Mouse (Mus musculus): ENCODE data around the gene Olfr448.

The Olfr448 gene

GRCm38 (mm10) chr6:42890141-42890540 is at the start of gene Olfr448:
TSS of gene Olfr448 (plus strand) at chr6:42890441.
- DNase-seq, result no peak

GRCm38 (mm10) chr6:42860222-42860819 is 29.9 kb upstream of the Olfr448 start:
- DNase-seq, result peak in 1 of 2 experiments; percentile 53

GRCm38 (mm10) chr6:42869695-42870094 is 20.5 kb upstream of the Olfr448 start:
- DNase-seq, result no peak

GRCm38 (mm10) chr6:42876323-42876722 is 13.9 kb upstream of the Olfr448 start:
- DNase-seq, result no peak

GRCm38 (mm10) chr6:42900345-42900744 is 10.1 kb downstream of the Olfr448 start:
- no peak for DNase-seq

GRCm38 (mm10) chr6:42908578-42908977 is 18.3 kb downstream of the Olfr448 start, which contains the start of gene Olfr447:
TSS of gene Olfr447 (plus strand) at chr6:42908878.
- DNase-seq, result no peak

GRCm38 (mm10) chr6:42921077-42921476 is 30.8 kb downstream of the Olfr448 start, which contains the start of gene Olfr446:
TSS of gene Olfr446 (plus strand) at chr6:42921377.
- no peak for DNase-seq
